Mouse (Mus musculus): Measurements from ENCODE around the gene Dhcr24. TPM values are rescaled to one million over a fixed set of nuclear protein-coding genes. Genes with fewer than 3 reads are reported as not detected.

Dhcr24 gene
- polyA plus RNA-seq, 1 experiment from 2014 or later: 20.9 TPM

DNA sequence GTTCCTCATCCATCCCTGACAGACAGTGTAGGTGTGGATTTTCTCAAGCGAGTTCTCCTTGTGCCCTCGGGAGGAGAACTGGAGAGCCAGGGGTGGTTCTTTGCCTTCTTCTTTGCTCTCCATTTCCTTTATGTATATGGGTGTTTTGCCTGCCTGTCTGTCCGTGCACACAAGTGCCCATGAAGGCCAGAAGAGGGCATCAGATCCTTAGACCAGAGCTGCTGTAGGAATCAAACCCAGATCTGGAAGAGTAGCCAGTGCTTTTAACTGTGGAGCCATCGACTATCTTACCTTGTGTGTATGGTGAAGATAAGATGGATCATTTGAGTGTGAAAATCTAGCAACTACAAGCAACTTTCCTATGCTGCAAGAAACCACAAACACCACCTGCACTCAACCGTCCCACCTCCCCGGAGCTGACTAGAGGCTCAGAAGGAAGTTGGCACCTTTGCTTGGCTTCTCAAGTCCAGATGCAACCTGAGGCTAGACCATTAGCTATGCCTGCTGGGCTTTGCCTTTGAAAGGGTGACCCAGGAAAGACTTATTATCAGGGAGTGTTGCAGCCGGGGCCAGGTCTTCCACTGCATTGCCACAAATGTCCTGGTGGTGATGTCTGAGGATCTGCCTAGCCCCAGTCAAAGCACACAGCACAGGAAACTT is 27.3 kb upstream of the Dhcr24 start:
- Histone ChIP-seq H3K36me3 (ENCODE audit: control insufficient read depth, insufficient read depth, low read length) (no peaks in the 10 kb centered on the region), H3K4me1 (ENCODE audit: control insufficient read depth, insufficient read depth, low read length) (no peaks in the 10 kb centered on the region), H3K27ac (replicated peaks; ENCODE audit: low read depth, low read length) (no peak overlapping the region), H3K4me3 (replicated peaks; ENCODE audit: low read depth, low read length) (no peak overlapping the region), H3K9ac (replicated peaks; ENCODE audit: low read length) (no peak overlapping the region), H3K9me3 (ENCODE audit: control insufficient read depth, low read length) (no peaks in the 10 kb centered on the region), H3K27me3 (ENCODE audit: control insufficient read depth, insufficient read depth, low read length) (no peaks in the 10 kb centered on the region), H3K4me2 (ENCODE audit: low read length) (no peak overlapping the region)
- DNase-seq: no peak
- 72% methylated on average over 7 of the region's 7 CpGs for WGBS
- no peak for ATAC-seq (ENCODE audit: low FRiP score, low TSS enrichment)

DNA sequence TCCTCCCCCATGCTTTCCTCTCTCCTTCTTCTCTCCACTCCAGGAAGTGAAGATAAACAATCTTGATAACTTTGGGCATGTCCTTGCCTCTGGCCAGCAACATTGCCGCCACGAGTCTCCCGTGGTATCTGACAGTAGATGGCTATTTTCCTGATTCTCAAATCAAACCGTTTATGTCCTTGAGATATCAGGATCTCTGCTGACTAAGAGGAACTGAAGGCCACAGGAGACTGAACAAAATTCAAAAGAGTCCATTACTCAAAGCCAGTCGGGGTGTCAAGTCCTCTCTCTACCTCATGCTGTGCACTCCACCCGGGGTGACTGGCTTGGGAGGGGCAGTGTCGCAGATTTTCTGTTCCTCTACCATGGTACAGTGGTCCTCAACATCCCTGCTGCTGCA is 26.6 kb upstream of the Dhcr24 start:
- no peak for ATAC-seq (ENCODE audit: low FRiP score, low TSS enrichment)
- Histone ChIP-seq H3K9ac (replicated peaks; ENCODE audit: low read length) (no peak overlapping the region), H3K9me3 (ENCODE audit: control insufficient read depth, low read length) (no peaks in the 10 kb centered on the region), H3K27ac (replicated peaks; ENCODE audit: low read depth, low read length) (no peak overlapping the region), H3K4me2 (ENCODE audit: low read length) (no peak overlapping the region), H3K27me3 (ENCODE audit: control insufficient read depth, insufficient read depth, low read length) (no peaks in the 10 kb centered on the region), H3K4me1 (ENCODE audit: control insufficient read depth, insufficient read depth, low read length) (no peaks in the 10 kb centered on the region), H3K36me3 (ENCODE audit: control insufficient read depth, insufficient read depth, low read length) (no peaks in the 10 kb centered on the region), H3K4me3 (replicated peaks; ENCODE audit: low read depth, low read length) (no peak overlapping the region)
- 77% methylated on average over 7 of the region's 7 CpGs for WGBS
- DNase-seq: no peak

DNA sequence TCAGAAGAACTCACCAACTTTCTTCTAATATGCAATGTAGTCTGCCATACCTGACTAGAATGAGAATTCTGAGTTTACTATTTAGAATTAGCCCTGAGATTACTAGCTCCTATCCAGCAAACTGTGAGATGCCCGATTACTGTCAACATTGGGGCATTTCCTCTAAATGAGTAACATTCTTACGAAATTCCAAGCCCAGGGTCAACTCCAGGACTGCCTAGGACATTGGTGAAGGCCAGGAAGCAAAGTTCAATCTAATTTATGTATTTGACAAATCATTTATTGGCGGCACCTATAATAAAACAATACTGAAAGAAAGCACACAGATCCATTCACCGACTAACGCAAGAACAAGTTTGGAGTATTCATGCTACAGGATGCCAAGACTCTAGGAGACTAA is 21.1 kb upstream of the Dhcr24 start:
- Histone ChIP-seq H3K4me3 (replicated peaks; ENCODE audit: low read depth, low read length) (no peak overlapping the region), H3K27me3 (ENCODE audit: control insufficient read depth, insufficient read depth, low read length) (no peaks in the 10 kb centered on the region), H3K9me3 (ENCODE audit: control insufficient read depth, low read length) (no peaks in the 10 kb centered on the region), H3K36me3 (ENCODE audit: control insufficient read depth, insufficient read depth, low read length) (no peaks in the 10 kb centered on the region), H3K9ac (replicated peaks; ENCODE audit: low read length) (no peak overlapping the region), H3K4me2 (ENCODE audit: low read length) (no peak overlapping the region), H3K27ac (replicated peaks; ENCODE audit: low read depth, low read length) (no peak overlapping the region), H3K4me1 (ENCODE audit: control insufficient read depth, insufficient read depth, low read length) (no peaks in the 10 kb centered on the region)
- 88% methylated on average over 5 of the region's 5 CpGs for whole genome bisulfite sequencing
- ATAC-seq (ENCODE audit: low FRiP score, low TSS enrichment): no peak
- no peak for DNase-seq

DNA sequence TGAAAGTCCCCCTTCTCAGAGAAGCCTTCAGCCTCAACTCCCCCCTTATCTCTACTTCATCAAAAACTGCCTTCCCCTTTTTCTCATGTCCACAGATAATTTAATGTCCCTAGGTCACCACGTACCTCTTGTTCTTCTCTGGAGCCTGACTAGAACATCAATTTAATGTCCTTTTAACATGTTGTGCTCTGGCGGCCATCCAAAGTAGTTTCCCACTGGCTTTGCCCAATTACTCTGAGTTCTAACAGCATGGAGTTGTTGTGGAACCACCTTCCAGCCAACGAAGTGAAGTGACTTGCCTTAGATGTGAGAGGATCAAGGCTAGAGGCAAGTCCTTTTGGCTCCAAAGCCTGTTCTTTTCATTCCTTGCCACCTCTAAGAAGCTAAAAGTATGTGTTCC is 19.3 kb upstream of the Dhcr24 start:
- 74% methylated on average over 3 of the region's 3 CpGs for WGBS
- Histone ChIP-seq H3K4me3 (replicated peaks; ENCODE audit: low read depth, low read length) (no peak overlapping the region), H3K36me3 (ENCODE audit: control insufficient read depth, insufficient read depth, low read length) (no peaks in the 10 kb centered on the region), H3K27ac (replicated peaks; ENCODE audit: low read depth, low read length) (no peak overlapping the region), H3K9ac (replicated peaks; ENCODE audit: low read length) (no peak overlapping the region), H3K4me2 (ENCODE audit: low read length) (no peak overlapping the region), H3K4me1 (ENCODE audit: control insufficient read depth, insufficient read depth, low read length) (no peaks in the 10 kb centered on the region), H3K9me3 (ENCODE audit: control insufficient read depth, low read length) (no peaks in the 10 kb centered on the region), H3K27me3 (ENCODE audit: control insufficient read depth, insufficient read depth, low read length) (no peaks in the 10 kb centered on the region)
- DNase-seq: no peak
- no peak for ATAC-seq (ENCODE audit: low FRiP score, low TSS enrichment)

DNA sequence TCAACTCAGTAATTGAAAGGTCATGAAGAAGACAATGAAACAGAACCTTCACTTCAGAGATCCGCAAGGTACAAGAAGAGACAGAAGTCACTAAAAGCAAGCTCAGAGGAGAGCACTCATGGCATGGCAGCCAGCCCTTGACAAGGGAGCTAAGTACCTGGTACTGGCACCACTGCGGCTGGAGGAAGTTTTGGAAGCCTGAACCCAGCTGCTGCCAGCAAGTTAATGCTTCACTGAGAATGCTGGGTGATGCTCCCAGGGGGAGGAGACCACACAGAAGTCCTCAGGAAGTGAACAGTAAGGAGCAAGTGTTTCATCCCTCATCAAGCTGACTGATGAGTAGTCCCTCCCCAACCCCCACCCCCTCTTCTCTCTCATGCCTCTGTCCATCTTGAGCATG is 18.6 kb upstream of the Dhcr24 start:
- no peak for ATAC-seq (ENCODE audit: low FRiP score, low TSS enrichment)
- WGBS: 84% methylated on average over 2 of the region's 2 CpGs
- no peak for DNase-seq

DNA sequence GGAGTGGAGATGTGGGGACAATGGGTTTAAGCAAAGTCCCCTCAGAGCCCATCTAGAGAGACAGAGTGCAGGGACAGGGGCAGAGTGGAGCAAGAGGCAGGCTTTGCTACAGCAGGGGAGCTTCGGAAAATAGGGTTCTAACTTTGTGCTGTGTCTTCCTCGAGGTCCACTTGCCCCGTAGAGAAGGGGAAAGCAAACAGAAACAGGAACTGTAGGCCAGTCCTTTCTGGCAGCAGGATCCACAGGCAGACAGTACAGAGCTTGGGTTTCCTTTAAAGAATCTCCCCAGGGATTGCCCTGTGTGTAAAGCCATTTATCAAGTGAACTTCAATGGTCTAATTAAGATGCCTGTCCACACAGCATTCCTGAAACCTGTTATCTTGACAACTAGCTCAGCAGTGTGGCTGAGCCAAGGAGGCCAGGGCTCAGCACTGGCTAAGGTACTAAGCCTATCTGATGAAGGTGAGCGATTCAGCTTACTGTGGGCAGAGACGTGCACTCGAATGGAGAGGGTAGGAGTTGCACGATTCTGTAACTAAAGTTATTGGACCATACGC is 14.9 kb upstream of the Dhcr24 start:
- Histone ChIP-seq H3K4me1 (ENCODE audit: control insufficient read depth, insufficient read depth, low read length) (no peaks in the 10 kb centered on the region), H3K4me2 (ENCODE audit: low read length) (no peak overlapping the region), H3K9ac (replicated peaks; ENCODE audit: low read length) (no peak overlapping the region), H3K36me3 (ENCODE audit: control insufficient read depth, insufficient read depth, low read length) (no peaks in the 10 kb centered on the region), H3K27ac (replicated peaks; ENCODE audit: low read depth, low read length) (no peak overlapping the region), H3K9me3 (ENCODE audit: control insufficient read depth, low read length) (no peaks in the 10 kb centered on the region), H3K27me3 (ENCODE audit: control insufficient read depth, insufficient read depth, low read length) (no peaks in the 10 kb centered on the region), H3K4me3 (replicated peaks; ENCODE audit: low read depth, low read length) (no peak overlapping the region)
- WGBS: 71% methylated on average over 8 of the region's 8 CpGs
- DNase-seq (peak; percentile 17), ATAC-seq (ENCODE audit: low FRiP score, low TSS enrichment) (no peak)

More for the DNA sequence above, 18.6 kb upstream of the Dhcr24 start:
- Histone ChIP-seq H3K4me2 (ENCODE audit: low read length) (no peak overlapping the region), H3K9me3 (ENCODE audit: control insufficient read depth, low read length) (no peaks in the 10 kb centered on the region), H3K36me3 (ENCODE audit: control insufficient read depth, insufficient read depth, low read length) (no peaks in the 10 kb centered on the region), H3K27ac (replicated peaks; ENCODE audit: low read depth, low read length) (no peak overlapping the region), H3K4me3 (replicated peaks; ENCODE audit: low read depth, low read length) (no peak overlapping the region), H3K4me1 (ENCODE audit: control insufficient read depth, insufficient read depth, low read length) (no peaks in the 10 kb centered on the region), H3K27me3 (ENCODE audit: control insufficient read depth, insufficient read depth, low read length) (no peaks in the 10 kb centered on the region), H3K9ac (replicated peaks; ENCODE audit: low read length) (no peak overlapping the region)

DNA sequence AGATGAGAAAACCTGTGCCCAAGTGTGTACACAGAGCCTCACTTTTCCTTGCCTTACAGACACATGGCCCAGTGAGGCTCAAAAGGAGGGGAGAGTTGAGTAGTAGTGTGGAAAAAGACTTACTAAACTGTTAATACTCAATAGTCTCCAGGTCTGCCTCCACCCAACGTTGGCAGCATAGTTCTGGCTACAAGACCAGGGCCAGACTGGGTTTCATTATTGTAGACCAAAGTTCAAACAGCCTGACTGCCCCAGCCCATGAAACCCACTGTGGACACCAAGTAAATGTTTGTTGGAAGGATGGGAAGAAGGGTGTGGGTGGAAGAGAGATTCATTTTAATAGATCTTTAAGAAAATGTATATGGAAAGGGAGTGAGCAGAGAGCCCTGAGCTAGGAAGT is 13.9 kb upstream of the Dhcr24 start:
- Histone ChIP-seq H3K36me3 (ENCODE audit: control insufficient read depth, insufficient read depth, low read length) (no peaks in the 10 kb centered on the region), H3K27ac (replicated peaks; ENCODE audit: low read depth, low read length) (no peak overlapping the region), H3K4me3 (replicated peaks; ENCODE audit: low read depth, low read length) (no peak overlapping the region), H3K9me3 (ENCODE audit: control insufficient read depth, low read length) (no peaks in the 10 kb centered on the region), H3K9ac (replicated peaks; ENCODE audit: low read length) (no peak overlapping the region), H3K27me3 (ENCODE audit: control insufficient read depth, insufficient read depth, low read length) (no peaks in the 10 kb centered on the region), H3K4me1 (ENCODE audit: control insufficient read depth, insufficient read depth, low read length) (no peaks in the 10 kb centered on the region), H3K4me2 (ENCODE audit: low read length) (no peak overlapping the region)
- ATAC-seq (ENCODE audit: low FRiP score, low TSS enrichment) (no peak), DNase-seq (no peak)
- WGBS: 79% methylated on average over 1 of the region's 1 CpGs

DNA sequence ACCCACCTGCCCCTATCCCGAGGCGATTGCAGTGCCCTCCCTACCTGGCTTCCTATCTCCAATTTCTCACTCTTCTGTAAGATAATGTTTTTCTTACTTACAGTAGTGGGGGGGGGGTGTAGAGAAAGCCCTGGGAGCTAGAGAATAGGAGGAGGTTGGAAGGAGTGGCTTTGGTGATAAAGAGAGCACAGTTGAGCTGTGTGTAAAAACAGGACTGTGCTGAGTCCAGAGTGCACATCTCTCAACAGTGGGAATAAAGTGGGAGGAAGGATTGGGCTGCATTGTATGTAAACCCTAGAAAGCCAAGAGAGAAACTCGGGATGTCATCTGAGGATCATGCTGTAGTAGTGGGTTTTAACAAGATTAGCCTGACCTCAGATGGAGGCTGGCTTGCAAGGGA is 12.7 kb upstream of the Dhcr24 start:
- Histone ChIP-seq H3K4me2 (ENCODE audit: low read length) (no peak overlapping the region), H3K4me3 (replicated peaks; ENCODE audit: low read depth, low read length) (no peak overlapping the region), H3K27ac (replicated peaks; ENCODE audit: low read depth, low read length) (no peak overlapping the region), H3K9ac (replicated peaks; ENCODE audit: low read length) (no peak overlapping the region), H3K4me1 (ENCODE audit: control insufficient read depth, insufficient read depth, low read length) (no peaks in the 10 kb centered on the region), H3K27me3 (ENCODE audit: control insufficient read depth, insufficient read depth, low read length) (no peaks in the 10 kb centered on the region), H3K9me3 (ENCODE audit: control insufficient read depth, low read length) (no peaks in the 10 kb centered on the region), H3K36me3 (ENCODE audit: control insufficient read depth, insufficient read depth, low read length) (no peaks in the 10 kb centered on the region)
- WGBS: 83% methylated on average over 3 of the region's 3 CpGs
- DNase-seq (no peak), ATAC-seq (ENCODE audit: low FRiP score, low TSS enrichment) (no peak)

DNA sequence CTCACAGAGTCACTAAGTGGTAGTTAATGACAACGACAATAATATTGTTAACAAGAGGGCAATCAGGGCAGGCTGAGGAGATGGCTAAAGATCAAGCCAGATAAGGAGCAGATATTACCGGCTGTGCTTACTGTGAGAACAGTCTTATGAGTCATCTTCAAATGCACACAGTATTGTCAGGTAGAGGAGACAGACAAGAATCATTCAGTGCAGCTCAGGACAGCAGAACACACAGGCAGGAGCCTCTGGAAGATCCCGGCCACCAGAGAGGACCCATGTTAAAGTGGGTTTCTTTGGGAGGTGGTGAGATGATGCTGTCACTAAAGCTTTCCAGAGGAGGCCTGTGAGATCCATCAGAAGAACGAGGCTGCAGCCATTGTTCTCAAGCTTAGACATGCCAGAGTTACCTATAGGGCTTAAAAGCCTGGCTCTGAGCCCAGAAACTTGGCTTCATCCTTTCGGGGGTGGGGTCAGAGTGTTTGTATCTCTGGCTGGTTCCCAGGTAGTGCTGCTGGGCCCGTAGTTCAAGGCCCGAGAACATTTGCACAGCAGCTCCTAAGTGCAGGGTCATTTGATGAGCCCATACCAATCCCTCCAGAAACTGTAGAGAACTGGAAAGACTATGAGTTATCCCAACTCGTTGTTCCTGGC is 10.2 kb upstream of the Dhcr24 start:
- Histone ChIP-seq H3K4me3 (replicated peaks; ENCODE audit: low read depth, low read length) (no peak overlapping the region), H3K27me3 (ENCODE audit: control insufficient read depth, insufficient read depth, low read length) (no peaks in the 10 kb centered on the region), H3K9me3 (ENCODE audit: control insufficient read depth, low read length) (no peaks in the 10 kb centered on the region), H3K9ac (replicated peaks; ENCODE audit: low read length) (no peak overlapping the region), H3K4me2 (ENCODE audit: low read length) (no peak overlapping the region), H3K4me1 (ENCODE audit: control insufficient read depth, insufficient read depth, low read length) (no peaks in the 10 kb centered on the region), H3K36me3 (ENCODE audit: control insufficient read depth, insufficient read depth, low read length) (no peaks in the 10 kb centered on the region), H3K27ac (replicated peaks; ENCODE audit: low read depth, low read length) (no peak overlapping the region)
- DNase-seq: no peak
- no peak for ATAC-seq (ENCODE audit: low FRiP score, low TSS enrichment)
- WGBS: 71% methylated on average over 8 of the region's 8 CpGs

All from midbrain, embryonic 14.5 days (tissue).